Mouse (Mus musculus) thymus, postnatal 10 days (tissue): ENCODE data around the gene Mfsd2b.
A peak's percentile ranks its signal among the peaks of the same experiment; 100 is the strongest.
"Not testable (repeated sequence)": the region's sequence is repeated elsewhere in the genome, so short reads cannot be mapped to it uniquely, and the experiment has no call there.

Experiments
- DNase-seq, 2 experiments: peaks; one replicate each; pipeline ENCODE4 v3.0.0; 2021; ENCODE audit warnings: low spot score in 2 of 2

Mfsd2b gene

GRCm38 (mm10) chr12:4874161-4874927, at the start of gene Mfsd2b:
Mfsd2b (minus strand) TSS chr12:4874359.
- peak; percentile 52 to 73 for DNase-seq

GRCm38 (mm10) chr12:4917805-4918591, 43.8 kb upstream of the Mfsd2b start:
- peak; percentile 53 to 59 for DNase-seq

- peak; percentile 93 to 97 for DNase-seq
These were observed 43.0 kb upstream of the Mfsd2b start, which contains the start of gene Atad2b for GRCm38 (mm10) chr12:4916994-4917804. Atad2b (plus strand) TSS chr12:4917353.

- DNase-seq = no peak
These were observed 40.8 kb upstream of the Mfsd2b start for GRCm38 (mm10) chr12:4914944-4915343.

DNA sequence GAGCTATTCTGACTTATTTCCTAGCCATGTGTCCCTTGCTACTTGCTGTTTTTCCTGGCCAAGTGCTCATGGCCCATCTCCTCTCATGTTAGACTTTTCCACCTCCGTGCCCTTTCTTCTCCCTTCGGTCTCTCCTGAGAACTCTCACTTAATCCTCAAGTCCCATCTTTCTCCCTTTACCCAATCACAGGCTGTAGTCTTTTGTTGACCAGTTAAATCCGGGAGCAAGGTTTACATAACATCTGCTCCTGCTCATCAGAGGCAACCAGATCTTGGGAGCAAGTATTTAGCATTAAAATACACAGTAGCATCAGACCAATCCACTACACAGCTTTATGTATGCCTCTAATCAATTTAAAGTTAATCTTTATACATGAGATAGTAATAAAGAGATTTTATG, 40.3 kb upstream of the Mfsd2b start:
- no peak for DNase-seq

DNA sequence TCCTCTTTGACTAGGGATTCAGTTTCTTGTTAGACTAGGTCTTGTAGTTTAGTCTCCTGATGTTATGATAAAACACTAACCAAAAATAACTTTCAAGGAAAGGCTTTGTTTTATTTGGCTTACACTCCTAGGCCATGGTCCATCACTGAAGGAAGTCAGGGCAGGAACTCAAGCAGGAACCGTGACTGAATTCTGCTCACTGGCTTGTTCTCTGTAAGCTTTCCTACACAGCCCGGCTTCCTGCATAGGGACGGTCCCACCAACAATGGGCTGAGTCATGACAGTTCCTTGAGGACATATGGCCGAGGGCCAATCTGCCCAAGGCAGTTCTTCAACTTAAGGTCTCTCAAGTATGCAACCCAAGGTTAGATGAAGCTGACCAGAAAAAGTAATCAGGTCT, 37.6 kb upstream of the Mfsd2b start:
- DNase-seq = no peak

DNA sequence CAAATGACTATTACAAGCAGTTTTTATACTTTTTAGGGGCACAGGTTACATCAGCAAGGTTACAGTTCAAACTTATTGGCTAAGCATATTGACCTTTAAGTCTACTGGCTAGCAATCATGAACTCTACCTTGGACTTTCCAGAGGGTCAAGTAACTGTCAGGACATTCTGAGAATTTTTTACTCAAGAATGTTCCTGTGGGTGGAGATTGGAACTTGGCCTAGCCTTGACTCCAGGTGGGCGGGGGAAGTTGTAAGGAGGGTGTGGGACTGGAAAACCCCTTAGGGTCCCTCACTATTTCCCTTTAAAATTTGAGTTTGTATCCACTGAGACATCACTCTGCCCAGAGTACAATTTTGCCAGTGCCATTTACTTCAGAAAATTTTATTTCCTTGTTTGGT, 36.3 kb upstream of the Mfsd2b start:
- DNase-seq = not testable (repeated sequence)

DNA sequence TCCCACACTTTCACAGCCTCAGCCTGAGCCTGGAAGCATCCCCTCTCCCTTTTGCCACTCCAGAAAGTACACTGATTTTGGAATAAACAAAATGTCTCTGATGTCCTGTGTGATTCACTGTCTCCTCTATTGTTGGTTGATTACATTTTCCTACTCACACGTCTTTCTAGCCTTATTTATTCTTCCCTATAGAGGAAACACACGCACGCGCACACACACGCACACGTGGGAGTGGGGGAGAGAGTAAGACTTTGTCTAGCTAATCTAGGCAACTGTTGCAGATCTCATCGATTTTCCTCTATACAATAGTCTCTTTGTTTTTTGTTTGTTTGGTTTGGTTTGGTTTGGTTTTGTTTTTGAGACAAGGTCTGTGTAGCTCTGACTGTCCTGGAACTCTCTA, 34.2 kb upstream of the Mfsd2b start:
- no peak for DNase-seq

GRCm38 (mm10) chr12:4906951-4907906, 33.1 kb upstream of the Mfsd2b start, which contains the start of gene Ubxn2a:
Ubxn2a (minus strand) TSS chr12:4907705.
- peak; percentile 89 to 98 for DNase-seq

DNA sequence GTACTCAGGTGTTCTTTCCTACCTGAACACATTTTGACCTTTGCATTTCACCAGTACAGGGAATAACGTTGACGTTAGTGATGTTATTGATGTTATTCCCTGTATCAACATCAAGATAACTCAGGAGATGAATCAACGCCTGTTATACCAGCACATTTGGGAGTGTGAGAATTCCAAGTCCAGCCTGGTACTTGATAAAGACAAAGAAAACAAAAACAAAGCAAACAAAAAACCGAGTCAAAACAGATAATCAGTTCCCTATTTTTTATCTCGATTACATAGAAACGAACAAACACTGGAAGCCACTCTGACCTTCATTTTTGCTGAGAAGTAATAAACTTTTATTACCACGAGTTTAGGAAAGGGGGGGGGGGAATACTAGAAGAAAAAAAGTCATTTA, 32.3 kb upstream of the Mfsd2b start:
- DNase-seq = no peak

GRCm38 (mm10) chr12:4905946-4906345, 31.8 kb upstream of the Mfsd2b start:
- DNase-seq = no peak

DNA sequence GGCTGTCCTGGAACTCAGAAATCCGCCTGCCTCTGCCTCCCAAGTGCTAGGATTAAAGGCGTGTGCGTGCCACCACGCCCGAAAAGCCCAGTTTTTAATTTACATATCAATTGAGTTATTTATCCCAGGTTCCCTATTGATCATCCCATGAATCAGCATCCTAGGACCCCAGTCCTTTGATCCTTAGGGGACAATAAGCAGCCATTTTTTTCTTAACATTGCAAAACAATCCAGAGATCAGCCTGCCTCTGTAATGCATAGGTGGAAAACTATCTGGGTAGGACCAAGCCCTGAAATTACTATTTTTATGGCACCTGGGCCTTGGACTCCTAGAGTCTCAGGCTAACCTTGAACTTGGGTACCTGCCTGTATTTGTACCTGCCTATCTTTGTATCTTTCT, 23.9 kb upstream of the Mfsd2b start:
- no peak for DNase-seq

- DNase-seq = no peak
These were observed 15.7 kb upstream of the Mfsd2b start for GRCm38 (mm10) chr12:4889891-4890290.

DNA sequence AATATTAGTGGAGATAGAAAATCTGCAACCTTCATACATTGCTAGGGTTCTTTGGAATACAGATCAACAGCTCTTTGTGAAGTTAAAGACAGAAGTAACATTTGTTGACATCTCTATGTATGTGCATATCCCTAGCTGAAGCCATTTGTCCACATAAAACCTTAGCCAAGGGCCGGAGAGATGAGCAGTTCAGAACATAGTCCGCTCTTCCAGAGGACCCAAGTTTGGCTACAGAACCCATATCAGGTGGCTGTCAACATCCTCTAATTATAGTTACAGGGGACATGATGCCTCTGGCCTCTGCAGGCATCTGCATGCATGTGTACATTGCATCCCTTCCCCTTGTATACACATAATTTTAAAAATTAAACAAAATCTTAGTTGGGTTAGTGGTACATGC, 15.1 kb upstream of the Mfsd2b start:
- DNase-seq = no peak

GRCm38 (mm10) chr12:4888739-4889138, 14.6 kb upstream of the Mfsd2b start:
- DNase-seq = no peak

GRCm38 (mm10) chr12:4886581-4886980, 12.4 kb upstream of the Mfsd2b start:
- DNase-seq = not testable (repeated sequence)

GRCm38 (mm10) chr12:4885062-4885461, 10.9 kb upstream of the Mfsd2b start:
- DNase-seq = no peak

DNA sequence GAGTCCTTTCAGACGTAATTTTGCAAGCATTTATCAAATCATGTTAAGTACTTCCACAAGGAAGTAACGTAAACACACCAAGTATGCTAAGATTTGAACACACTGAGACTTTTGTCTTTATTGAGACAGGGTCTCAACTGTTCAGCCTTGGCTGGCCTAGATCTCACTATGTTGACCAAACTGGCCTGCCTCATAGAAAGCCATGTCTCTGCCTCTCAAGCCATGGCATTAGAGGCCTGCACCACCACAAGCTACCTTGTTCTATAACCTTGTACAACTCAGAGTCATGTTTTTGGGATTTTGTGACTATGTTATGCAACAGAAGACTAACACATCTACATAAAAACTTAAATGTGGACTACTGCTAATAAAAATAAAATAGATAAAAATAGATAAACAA, 7.9 kb upstream of the Mfsd2b start:
- no peak for DNase-seq

GRCm38 (mm10) chr12:4879048-4879447, 4.9 kb upstream of the Mfsd2b start:
- DNase-seq = no peak

- no peak for DNase-seq
These were observed 4.2 kb upstream of the Mfsd2b start for GRCm38 (mm10) chr12:4878296-4878783.

GRCm38 (mm10) chr12:4875623-4876022, 1.5 kb upstream of the Mfsd2b start:
- DNase-seq = no peak
